Mouse (Mus musculus) kidney, postnatal 14 days (tissue): Measurements from ENCODE around the gene Rasgrp2.

Experiments used
- DNase-seq: peaks from one replicate; pipeline ENCODE4 v3.0.0; 2022; ENCODE audit warnings: mixed read lengths

Rasgrp2 gene

GRCm38 (mm10) chr19:6383470-6383869, 15.7 kb upstream of the Rasgrp2 start:
- DNase-seq, result no peak

- peak; percentile 85 for DNase-seq
Observed at GRCm38 (mm10) chr19:6384128-6384527, 15.0 kb upstream of the Rasgrp2 start, which contains the start of gene Pygm. Gene Pygm (plus strand): TSS chr19:6384399.

- DNase-seq, result no peak
Observed at GRCm38 (mm10) chr19:6384954-6385353, 14.2 kb upstream of the Rasgrp2 start.

GRCm38 (mm10) chr19:6385419-6385818, 13.7 kb upstream of the Rasgrp2 start:
- no peak for DNase-seq

- no peak for DNase-seq
Observed at GRCm38 (mm10) chr19:6385821-6386220, 13.3 kb upstream of the Rasgrp2 start.

GRCm38 (mm10) chr19:6386234-6386633, 12.9 kb upstream of the Rasgrp2 start:
- no peak for DNase-seq

- DNase-seq, result no peak
Observed at GRCm38 (mm10) chr19:6388006-6388405, 11.1 kb upstream of the Rasgrp2 start.

- DNase-seq, result no peak
Observed at GRCm38 (mm10) chr19:6389803-6390202, 9.3 kb upstream of the Rasgrp2 start.

- DNase-seq, result no peak
Observed at GRCm38 (mm10) chr19:6390251-6390650, 8.9 kb upstream of the Rasgrp2 start.

- no peak for DNase-seq
Observed at GRCm38 (mm10) chr19:6392743-6393393, 6.3 kb upstream of the Rasgrp2 start.

- no peak for DNase-seq
Observed at GRCm38 (mm10) chr19:6393637-6394036, 5.5 kb upstream of the Rasgrp2 start.

GRCm38 (mm10) chr19:6396237-6396636, 2.9 kb upstream of the Rasgrp2 start:
- DNase-seq, result no peak

GRCm38 (mm10) chr19:6397582-6398249, 1.4 kb upstream of the Rasgrp2 start:
- peak; percentile 34 for DNase-seq

- peak; percentile 82 for DNase-seq
Observed at GRCm38 (mm10) chr19:6398447-6399284, 474 bp upstream of the Rasgrp2 start.

- no peak for DNase-seq
Observed at GRCm38 (mm10) chr19:6400096-6401086, 1.3 kb downstream of the Rasgrp2 start.

GRCm38 (mm10) chr19:6401131-6401815, 2.1 kb downstream of the Rasgrp2 start:
- peak; percentile 90 for DNase-seq

- peak; percentile 82 for DNase-seq
Observed at GRCm38 (mm10) chr19:6401951-6402350, 2.8 kb downstream of the Rasgrp2 start.

GRCm38 (mm10) chr19:6403869-6404268, 4.7 kb downstream of the Rasgrp2 start:
- DNase-seq, result no peak

- DNase-seq, result no peak
Observed at GRCm38 (mm10) chr19:6405433-6405832, 6.3 kb downstream of the Rasgrp2 start.

- DNase-seq, result no peak
Observed at GRCm38 (mm10) chr19:6407109-6407508, 8.0 kb downstream of the Rasgrp2 start.

- no peak for DNase-seq
Observed at GRCm38 (mm10) chr19:6407816-6408510, 8.8 kb downstream of the Rasgrp2 start.
